Mouse (Mus musculus) lung, adult 2 months (tissue): Measurements from ENCODE around the gene Trim12a.

Experiments
- CTCF ChIP-seq: fragments of 200-500 bp; IDR thresholded peaks from 2 replicates; pipeline ENCODE4 v1.5.1; 2011; ENCODE audit warnings: mild to moderate bottlenecking, low read length, control low read depth; ENCODE audit not compliant: insufficient read depth
- POLR2A ChIP-seq: fragments of 200-500 bp; IDR thresholded peaks from 2 replicates; pipeline ENCODE4 v1.6.1; 2011; ENCODE audit warnings: low read depth, mild to moderate bottlenecking, control low read depth, low read length, borderline replicate concordance; ENCODE audit errors: extremely low read depth

DNA sequence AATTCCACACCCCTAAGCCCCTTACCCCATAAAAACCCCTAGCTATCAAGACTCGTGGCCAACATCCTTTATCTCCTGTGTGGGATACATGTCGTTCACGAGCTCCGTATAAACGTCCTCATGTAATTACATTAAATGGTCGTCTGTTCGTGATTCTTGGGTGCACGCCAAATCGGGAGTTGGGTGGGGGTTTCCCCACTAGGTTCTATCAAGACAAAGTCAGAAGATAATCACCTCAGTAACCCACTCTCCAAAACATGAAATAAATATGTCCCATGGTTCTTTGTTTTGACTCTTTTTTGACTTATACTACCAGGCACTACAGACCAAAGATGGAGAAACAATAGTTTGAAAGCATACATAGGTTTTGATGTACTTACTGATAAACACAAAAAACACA lies 6.8 kb upstream of the Trim12a start:
- TF ChIP-seq CTCF (no peak), POLR2A (no peak)
